Comparison of ENCODE assay signal across 15 mouse cellular contexts in genomic region chr7:134241212-134241611, GRCm38 (mm10).
"Had no signal": no experiment of that assay in that cellular context is flagged by ENCODE, and none has a peak within 500 bp of the region (broad histone marks: within the 10 kb centered on the region; RNA-seq: fewer than 3 reads in every experiment).

No protein-coding gene starts in this region.

- ATAC-seq: hindbrain, embryonic 16.5 days; inflammation-experienced regulatory T-cells, adult 6 months; intestine, postnatal 0 days; midbrain, embryonic 15.5 days had no signal

- H3K4me1 ChIP-seq: midbrain, embryonic 15.5 days; neural tube, embryonic 12.5 days had no signal

- H3K27ac ChIP-seq: hindbrain, embryonic 12.5 days; layer of hippocampus, adult 2 months; limb, embryonic 13.5 days; liver, embryonic 14.5 days; midbrain, embryonic 10.5 days; midbrain, embryonic 15.5 days; neural tube, embryonic 12.5 days had no signal

- H3K36me3 ChIP-seq: hindbrain, embryonic 12.5 days; limb, embryonic 13.5 days; midbrain, embryonic 10.5 days; midbrain, embryonic 15.5 days; neural tube, embryonic 12.5 days had no signal

- H3K9me3 ChIP-seq: hindbrain, embryonic 12.5 days; limb, embryonic 13.5 days; midbrain, embryonic 10.5 days; midbrain, embryonic 15.5 days; neural tube, embryonic 12.5 days had no signal

- H3K4me3 ChIP-seq: hindbrain, embryonic 12.5 days; layer of hippocampus, adult 2 months; limb, embryonic 13.5 days; midbrain, embryonic 10.5 days; midbrain, embryonic 15.5 days; neural tube, embryonic 12.5 days had no signal

- H3K27me3 ChIP-seq: hindbrain, embryonic 12.5 days; midbrain, embryonic 15.5 days; neural tube, embryonic 12.5 days had no signal

- H3K4me2 ChIP-seq: hindbrain, embryonic 12.5 days; limb, embryonic 13.5 days; midbrain, embryonic 15.5 days; neural tube, embryonic 12.5 days had no signal

- DNase-seq: left cerebral cortex, postnatal 4 days; right cerebral cortex, postnatal 4 days; spleen, adult 18-20 months; thymus, adult 18-20 months; thymus, postnatal 25 days had no signal

- H3K9ac ChIP-seq: hindbrain, embryonic 12.5 days; limb, embryonic 13.5 days; liver, embryonic 14.5 days; midbrain, embryonic 15.5 days; neural tube, embryonic 12.5 days had no signal
